Mouse (Mus musculus) urinary bladder, postnatal 4 days (tissue): Measurements from ENCODE around the gene Dera.
"Not testable (repeated sequence)": the region's sequence is repeated elsewhere in the genome, so short reads cannot be mapped to it uniquely, and the experiment has no call there.

Source experiments
- DNase-seq, 2 experiments: peaks; one replicate each; pipeline ENCODE4 v3.0.0; 2021 to 2022; ENCODE audit warnings: low spot score in 2 of 2

Gene Dera

DNA sequence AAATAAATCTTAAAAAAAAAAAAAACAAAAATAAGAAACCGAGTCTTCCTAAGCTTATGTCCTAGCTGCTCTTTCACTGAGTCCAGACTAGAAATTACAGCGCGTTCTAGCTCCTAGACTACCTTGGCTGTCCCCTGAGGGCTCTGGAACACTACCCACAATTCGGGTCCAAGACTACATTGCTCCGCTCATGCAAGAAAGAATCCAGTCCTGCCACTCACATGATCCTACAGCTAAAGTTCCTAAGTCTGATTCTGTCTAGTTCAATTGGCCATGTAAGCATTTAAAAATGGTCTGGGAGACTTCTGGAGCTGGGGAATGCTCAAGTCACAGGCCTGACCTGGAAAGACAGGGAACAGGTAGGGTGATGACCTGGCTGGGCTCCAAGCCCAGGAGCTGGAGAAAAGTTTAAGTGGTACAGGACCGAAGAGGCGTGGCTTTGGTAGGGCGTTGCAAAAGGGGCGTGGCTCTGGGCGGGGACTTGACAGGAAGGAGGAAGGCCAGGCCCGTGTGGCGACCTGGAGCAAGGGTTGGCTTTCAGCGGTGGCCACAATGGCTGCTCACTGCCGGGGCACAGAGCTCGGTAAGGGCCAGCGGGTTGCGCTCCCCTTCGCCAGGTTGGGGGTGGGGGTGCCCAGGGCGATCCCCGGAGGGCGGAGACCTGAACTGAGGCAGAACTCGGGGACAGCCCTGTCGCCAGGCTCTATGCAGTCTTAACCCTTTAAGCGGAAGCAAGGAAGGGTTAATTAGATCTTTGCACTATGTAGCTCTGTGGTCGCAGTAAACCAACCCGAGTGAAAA lies at the start of gene Dera:
TSS of gene Dera (plus strand) at position 491 of the 801 bp plus-strand sequence.
- DNase-seq: peak; percentile 74 to 91

DNA sequence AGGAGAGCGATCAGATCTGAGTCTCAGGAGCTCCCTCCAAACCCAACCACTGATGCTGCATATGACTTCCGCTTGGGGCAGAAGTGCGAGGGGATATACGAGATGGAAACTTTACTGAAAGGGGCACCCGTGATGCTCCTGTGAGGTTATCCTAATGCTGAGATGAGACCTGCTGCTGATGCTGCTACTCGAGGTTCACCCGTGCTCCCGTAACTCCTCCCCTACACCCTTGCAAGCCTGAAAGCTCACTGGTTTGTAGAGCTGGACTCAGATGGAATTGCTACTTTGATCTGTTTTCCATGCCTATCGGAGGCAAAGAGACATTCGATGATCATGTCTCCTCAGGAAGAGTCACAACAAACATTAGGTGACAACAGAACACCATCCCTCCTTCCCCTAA lies 48.1 kb upstream of the Dera start:
- no peak for DNase-seq

- DNase-seq: not testable (repeated sequence)
Observed at GRCm38 (mm10) chr6:137708726-137709405, 45.5 kb upstream of the Dera start.

DNA sequence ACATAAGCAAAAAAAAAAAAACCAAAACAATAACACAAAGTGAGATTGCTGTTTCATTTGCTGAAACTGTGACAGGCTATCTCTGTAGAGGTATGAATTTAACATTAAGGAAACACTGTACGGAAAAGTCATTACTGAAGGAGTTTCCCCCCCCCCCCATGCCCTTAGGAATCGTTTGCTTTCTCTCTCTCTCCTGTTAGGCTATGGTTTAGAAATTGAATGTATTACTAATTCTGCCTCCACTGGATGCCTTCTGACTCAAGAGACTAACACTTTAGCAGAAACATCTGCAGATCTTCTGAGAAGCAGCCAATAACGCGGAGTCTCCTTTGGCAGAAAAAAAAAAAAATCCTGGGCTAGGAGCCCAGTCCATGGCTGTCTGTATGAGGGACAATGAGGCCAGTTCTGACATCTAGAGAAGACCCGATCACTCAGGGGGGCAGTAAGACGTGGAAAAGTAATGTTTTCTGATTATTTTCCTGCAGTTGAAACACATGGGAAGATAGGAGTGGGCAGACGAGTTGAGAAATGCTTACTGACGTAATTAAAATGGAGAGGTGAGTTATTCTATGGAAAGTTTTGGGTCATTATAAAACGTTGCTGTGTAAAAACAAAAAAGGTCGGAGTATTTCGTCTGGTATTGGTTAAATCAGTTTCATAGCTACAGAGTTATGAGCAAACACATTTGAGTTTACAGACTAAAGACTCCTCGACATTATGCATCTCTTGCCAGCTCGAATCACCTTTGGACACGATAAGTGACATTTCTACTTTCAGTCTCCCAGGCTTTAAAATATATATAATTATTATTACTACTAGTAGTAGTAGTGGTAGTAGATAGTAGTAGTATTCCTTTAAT lies 43.9 kb upstream of the Dera start:
- DNase-seq: no peak

GRCm38 (mm10) chr6:137712654-137713309 lies 41.6 kb upstream of the Dera start:
- DNase-seq: no peak

GRCm38 (mm10) chr6:137713310-137713664 lies 41.1 kb upstream of the Dera start:
- no peak for DNase-seq

- DNase-seq: no peak
Observed at GRCm38 (mm10) chr6:137716802-137717201, 37.5 kb upstream of the Dera start.

DNA sequence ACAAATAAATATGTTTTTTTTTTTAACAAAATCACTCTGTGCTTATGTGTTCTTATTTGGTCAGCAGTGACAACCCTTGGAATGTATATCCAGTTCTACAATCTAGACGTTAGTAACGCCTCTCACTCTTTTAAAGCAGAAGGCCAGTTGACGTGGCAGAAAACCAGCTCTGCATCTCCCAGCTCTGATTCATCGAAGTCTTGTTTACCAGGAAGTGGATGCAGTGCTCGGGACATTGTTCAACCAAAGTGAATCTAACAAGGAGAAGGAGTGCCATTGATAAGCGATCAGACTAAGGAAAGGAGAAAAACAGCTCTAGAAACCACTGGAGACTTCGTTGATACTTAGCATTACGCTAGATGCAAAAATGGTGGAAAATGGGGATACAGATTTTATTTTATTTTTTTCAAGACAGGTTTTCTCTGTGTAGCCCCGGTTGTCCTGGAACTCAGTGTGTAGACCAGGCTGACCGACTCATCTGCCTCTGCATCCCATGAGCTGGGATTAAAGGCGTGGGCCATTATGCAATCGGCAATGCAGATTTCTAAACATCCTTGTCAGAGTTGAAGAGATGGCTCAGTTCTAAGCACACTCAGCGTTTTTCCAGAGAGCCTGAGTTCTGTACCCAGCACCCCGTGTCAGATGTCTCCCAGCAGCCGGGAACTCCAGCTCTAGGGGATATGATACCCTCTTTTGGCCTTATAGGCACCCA lies 32.0 kb upstream of the Dera start:
- DNase-seq: no peak

GRCm38 (mm10) chr6:137723898-137724297 lies 30.4 kb upstream of the Dera start:
- DNase-seq: no peak

DNA sequence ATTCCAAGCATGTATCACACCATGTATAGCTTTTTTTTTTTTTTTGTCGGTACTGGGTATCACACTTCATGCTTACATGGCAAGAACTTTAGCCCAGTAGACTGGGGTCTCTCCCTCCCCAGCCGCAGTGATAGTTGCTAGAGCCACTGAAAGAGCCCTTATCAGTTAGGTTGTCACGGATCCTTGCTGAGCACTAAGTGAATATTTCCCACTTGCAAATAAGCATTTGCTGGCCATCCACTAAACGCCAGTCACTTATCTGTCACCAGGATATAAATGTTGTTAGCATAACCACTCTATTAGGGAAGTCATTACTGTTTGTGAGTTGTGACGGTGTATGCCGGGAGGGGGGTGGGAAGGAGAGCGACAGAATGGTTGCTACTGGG lies 19.9 kb upstream of the Dera start:
- no peak for DNase-seq

- peak; percentile 86 to 93 for DNase-seq
Observed at GRCm38 (mm10) chr6:137734846-137735609, 19.3 kb upstream of the Dera start, which contains the start of gene Strap. Gene Strap, plus strand, starts transcription at chr6:137735078.

DNA sequence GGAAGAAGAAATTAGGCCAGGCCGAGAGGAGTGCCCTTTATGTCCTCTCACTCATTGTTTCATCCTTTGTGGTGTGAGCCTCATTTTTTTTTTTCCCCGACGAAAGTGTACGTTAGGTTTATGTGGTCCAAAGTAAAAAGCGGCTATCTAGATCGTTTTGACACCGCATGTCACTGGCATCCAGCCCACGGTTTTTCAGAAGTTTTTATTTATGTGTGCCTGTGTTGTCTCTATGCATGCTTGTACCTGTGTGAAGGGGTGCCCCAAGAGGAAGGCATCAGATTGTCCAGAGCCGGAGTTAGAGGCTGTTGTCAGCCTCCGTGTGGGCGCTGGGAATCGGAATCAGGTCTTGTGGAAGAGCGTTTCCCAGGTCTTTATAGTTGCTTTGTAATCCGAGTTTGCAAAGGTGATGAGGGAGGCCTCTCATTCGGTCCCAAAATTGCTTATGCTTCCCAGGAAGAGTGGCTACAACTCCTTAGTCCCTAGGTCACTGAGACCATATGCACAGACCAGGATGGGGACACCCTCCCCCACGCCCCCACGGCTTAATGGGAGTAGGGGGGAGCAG lies 18.6 kb upstream of the Dera start:
- DNase-seq: no peak

- DNase-seq: no peak
Observed at GRCm38 (mm10) chr6:137740972-137741371, 13.4 kb upstream of the Dera start.

DNA sequence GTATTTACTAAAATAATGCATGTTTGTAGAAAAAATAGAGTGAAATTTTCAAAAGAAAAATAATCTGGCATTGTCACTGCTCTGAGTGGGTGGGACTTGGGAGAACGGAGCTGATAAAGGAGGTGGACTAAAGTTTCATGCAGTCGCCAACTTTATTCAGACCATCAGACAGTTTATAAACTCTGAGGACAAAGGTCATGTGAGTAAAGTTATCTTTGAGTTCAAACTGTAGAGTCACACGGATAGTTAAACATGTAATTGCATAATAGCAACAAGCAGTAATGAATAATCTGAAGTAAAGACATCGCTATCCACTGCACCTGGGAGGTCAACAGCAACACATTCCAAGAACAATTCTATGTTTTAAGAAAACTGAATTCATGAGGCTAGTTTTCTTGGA lies 9.6 kb upstream of the Dera start:
- no peak for DNase-seq

GRCm38 (mm10) chr6:137747174-137747928 lies 7.0 kb upstream of the Dera start:
- DNase-seq: no peak

DNA sequence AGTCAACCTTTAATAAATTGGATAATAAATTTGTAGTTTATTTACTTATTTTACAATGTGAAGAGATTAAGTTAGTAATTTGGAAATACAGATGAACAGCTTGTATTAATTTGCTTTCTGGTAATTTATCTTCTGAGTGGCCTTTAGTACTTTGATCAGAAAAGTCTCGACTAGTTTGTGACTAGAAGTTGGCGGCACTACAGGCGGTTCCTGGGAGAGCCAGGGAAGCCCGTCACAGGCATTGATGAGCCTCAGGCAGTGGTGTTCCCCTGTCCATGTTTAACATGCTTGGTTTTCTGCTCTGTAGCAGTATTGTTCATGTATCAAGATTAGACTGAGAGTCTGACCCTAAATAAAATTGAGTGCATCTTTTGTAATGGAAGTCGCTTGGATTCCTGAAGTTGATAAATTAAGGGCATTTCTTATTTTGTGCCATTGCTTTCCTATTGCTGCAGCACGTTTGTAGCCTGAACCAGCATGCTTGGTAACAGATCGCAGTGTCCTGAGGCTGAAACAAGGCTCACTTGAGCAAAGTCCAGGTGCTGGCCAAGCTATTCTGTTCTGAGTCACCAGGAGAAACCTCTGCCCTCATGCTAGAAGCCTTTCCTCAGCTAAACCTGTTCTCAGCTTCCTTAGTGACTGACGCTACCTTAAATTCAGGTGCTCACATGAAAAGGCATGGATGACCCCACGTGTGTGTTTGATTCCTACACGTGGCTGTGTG lies 2.6 kb upstream of the Dera start:
- no peak for DNase-seq

GRCm38 (mm10) chr6:137752275-137752655 lies 2.1 kb upstream of the Dera start:
- DNase-seq: no peak

- DNase-seq: no peak
Observed at GRCm38 (mm10) chr6:137754857-137755232, 499 bp downstream of the Dera start.

- no peak for DNase-seq
Observed at GRCm38 (mm10) chr6:137756310-137756709, 2.0 kb downstream of the Dera start.
